Mouse (Mus musculus) cerebellum, adult 8-10 months (tissue): Measurements from ENCODE around the gene Gm20388.
A peak's percentile ranks its signal among the peaks of the same experiment; 100 is the strongest.

Source experiments
- DNase-seq: peaks from one replicate; pipeline ENCODE4 v3.0.0; 2022

Gene Gm20388

GRCm38 (mm10) chr8:121708406-121708805 is 1797.8 kb downstream of the Gm20388 start:
- no peak for DNase-seq

- DNase-seq: no peak
These were observed 1806.9 kb downstream of the Gm20388 start for GRCm38 (mm10) chr8:121717502-121717901.

DNA sequence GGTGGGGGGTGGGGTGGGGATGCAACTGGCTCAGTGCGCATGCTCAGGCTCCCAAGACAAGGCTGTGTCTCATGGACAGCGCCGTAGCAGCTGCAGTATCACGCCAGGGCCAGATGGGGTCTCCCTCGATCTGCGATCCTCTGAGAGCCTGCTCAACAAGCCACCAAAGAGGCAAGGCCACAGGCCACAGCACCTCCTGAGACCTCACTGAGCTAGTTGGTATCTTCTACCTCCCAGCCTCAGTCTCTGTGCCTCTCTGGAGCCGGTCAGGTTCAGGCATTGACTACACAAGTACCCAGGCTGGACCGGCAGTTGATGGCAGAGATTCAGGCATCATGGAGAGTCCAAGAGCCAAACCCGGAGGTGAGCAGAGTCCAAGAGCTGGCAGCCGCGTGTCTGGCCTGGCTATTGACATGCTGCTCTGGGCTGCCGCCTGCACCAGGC is 1807.4 kb downstream of the Gm20388 start:
- DNase-seq: peak; percentile 96

DNA sequence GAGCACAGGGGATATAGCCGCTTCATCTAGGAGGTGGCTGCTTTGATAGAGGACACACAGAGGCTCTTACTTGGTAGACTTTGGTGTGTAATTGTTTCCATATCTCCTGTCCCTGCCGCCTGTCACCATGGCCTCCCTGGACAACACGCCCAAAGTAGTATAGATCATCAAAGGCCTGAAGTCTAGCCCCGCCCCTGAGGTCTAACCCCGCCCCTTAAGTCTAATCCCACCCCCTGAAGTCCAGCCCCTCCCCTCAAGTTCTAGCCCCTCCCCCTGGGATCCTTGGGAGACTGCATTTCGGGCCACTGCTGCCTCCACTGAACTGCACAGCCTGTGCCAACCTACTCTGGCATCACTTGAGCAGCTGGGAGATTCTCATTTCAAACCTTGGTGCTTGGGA is 1808.3 kb downstream of the Gm20388 start:
- no peak for DNase-seq

- peak; percentile 66 for DNase-seq
These were observed 1810.4 kb downstream of the Gm20388 start for GRCm38 (mm10) chr8:121721072-121721471.

DNA sequence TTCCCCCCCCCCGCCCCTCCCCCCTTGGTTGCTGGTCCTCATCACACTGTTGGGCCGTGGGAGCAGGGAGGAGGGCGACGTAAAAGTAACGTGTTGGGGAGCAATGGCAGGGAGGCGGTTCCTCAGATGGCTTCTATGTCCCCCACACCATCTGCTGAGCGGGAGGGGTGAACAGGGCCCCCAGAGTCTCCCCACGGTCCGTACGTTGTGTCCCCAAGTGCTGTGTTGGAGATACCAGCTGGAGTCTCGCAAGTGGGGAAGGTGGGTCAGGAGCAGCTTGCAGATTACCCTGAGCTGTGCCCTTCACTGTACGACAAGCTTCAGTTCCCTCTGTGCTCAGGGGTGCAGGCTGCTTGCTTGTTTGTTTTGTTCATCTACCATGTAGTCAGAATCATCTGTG is 1813.2 kb downstream of the Gm20388 start:
- DNase-seq: no peak

- no peak for DNase-seq
These were observed 1816.5 kb downstream of the Gm20388 start for GRCm38 (mm10) chr8:121727164-121727563.

DNA sequence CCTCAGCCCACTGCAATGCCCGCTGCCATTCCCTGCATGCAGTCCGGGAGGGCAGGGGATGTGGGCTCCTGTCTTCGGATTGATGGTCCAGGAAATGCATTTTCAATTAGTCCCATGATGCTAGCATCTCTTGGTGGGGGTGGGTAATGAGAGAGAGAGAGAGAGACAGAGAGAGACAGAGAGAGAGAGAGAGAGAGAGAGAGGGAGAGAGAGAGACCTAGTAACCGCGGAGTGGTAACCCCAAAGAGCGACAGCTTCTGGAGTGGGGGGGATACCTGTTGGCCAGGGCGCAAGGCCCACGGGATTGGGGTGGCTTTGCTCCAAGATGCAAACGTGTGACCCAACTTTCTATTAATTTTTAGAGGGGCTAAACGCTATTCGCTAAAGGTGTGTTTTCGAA is 1818.7 kb downstream of the Gm20388 start, which contains the start of gene Jph3:
Gene Jph3 (plus strand): TSS at position 301 of the 400 bp plus-strand sequence.
- DNase-seq: no peak

GRCm38 (mm10) chr8:121729754-121730153 is 1819.1 kb downstream of the Gm20388 start:
- DNase-seq: peak; percentile 56

GRCm38 (mm10) chr8:121730170-121730569 is 1819.5 kb downstream of the Gm20388 start:
- no peak for DNase-seq

DNA sequence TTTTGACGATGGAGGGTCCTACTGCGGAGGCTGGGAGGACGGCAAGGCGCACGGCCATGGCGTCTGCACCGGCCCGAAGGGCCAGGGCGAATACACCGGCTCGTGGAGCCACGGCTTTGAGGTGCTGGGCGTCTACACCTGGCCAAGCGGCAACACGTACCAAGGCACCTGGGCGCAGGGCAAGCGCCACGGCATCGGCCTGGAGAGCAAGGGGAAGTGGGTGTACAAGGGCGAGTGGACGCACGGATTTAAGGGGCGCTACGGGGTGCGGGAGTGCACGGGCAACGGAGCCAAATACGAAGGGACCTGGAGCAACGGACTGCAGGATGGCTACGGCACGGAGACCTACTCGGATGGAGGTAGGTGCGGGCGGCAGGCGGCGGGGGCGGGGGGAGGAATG is 1820.0 kb downstream of the Gm20388 start:
- peak; percentile 70 for DNase-seq

GRCm38 (mm10) chr8:121731060-121731459 is 1820.4 kb downstream of the Gm20388 start:
- DNase-seq: no peak

GRCm38 (mm10) chr8:121731471-121732333 is 1821.1 kb downstream of the Gm20388 start:
- peak; percentile 84 for DNase-seq

- no peak for DNase-seq
These were observed 1821.7 kb downstream of the Gm20388 start for GRCm38 (mm10) chr8:121732334-121732665.

- no peak for DNase-seq
These were observed 1823.6 kb downstream of the Gm20388 start for GRCm38 (mm10) chr8:121734262-121734661.

GRCm38 (mm10) chr8:121736236-121736635 is 1825.6 kb downstream of the Gm20388 start:
- no peak for DNase-seq

DNA sequence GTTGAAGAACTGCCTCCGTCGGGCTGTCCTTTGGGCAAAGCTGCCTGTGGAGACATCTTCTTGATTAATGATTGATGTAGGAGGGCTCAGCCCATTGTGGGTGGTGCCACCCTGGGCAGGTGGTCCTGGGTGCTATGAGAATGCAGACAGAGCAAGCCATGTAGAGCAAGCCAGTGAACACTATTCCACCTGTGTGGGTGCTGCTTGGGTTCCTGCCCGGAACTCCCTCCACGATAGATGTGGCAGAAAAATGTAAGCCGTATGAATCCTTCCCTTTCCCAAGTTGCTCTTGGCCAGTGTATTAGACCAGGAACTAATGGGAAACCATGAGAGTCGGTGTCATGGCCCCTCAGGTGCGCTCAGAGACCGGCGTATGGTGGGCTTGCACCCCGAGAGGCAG is 1830.1 kb downstream of the Gm20388 start:
- DNase-seq: no peak

DNA sequence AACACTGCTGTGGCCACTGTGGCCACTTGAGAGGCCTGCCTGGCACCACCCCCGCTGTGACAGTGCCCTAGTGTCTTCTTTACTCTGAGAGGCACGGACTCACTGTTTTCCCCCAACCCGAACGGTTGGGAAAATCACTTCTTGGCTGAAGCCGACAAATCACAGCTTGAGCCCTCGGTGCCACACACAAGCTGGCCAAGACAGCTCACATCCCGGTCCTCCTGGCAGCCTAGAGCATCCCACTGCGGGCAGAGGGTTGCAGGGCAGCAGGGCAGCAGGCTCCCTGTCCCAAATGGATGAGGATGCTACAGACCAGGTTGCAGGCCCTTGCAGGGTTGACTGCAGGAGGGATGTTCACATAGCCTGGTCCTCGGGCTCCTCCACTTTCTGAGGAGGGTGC is 1838.9 kb downstream of the Gm20388 start:
- peak; percentile 85 for DNase-seq

- DNase-seq: peak; percentile 58
These were observed 1839.9 kb downstream of the Gm20388 start for GRCm38 (mm10) chr8:121750512-121750911.

DNA sequence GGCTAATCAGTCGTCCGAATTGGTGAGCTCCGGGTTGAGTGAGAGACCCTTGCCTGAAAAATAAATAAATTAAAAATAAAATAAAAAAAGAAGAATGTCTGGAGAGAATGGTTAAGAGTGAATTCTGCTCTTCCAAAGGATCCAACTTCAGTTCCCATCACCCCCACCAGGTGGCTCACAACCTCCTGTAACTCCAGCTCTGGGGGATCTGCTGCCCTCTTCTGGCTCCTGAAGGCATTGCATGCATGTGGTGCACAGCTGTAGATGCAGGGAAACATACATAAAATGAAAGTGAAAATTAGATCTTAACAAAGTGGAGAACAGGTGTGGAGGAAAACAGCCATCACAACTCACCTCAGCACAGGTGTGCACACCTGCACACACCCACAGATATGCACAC is 1840.8 kb downstream of the Gm20388 start:
- DNase-seq: peak; percentile 68

DNA sequence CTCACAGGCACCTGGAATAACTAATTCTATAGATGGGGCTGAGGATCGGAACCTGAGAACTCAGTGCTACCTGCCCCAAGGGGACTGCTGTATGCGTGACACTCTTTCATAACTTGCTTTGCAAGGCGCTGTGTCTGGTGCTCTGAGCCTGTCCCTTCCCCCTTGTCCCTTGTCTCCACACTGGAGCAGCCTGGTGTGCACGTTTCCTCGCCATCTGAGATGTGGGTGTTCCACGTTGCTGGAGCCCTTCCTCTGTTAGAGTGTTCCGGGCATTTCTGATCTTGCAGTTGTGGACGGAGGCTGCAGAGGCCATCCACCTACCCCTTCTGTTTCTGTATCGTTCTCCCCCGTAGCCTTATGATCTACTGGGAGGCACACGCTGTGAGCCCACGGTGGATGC is 1847.8 kb downstream of the Gm20388 start:
- DNase-seq: no peak

GRCm38 (mm10) chr8:121760484-121760883 is 1849.8 kb downstream of the Gm20388 start:
- peak; percentile 59 for DNase-seq

GRCm38 (mm10) chr8:121761480-121761879 is 1850.8 kb downstream of the Gm20388 start:
- DNase-seq: no peak

- no peak for DNase-seq
These were observed 1852.5 kb downstream of the Gm20388 start for GRCm38 (mm10) chr8:121762999-121763699.
